Mouse (Mus musculus): ENCODE measurements at regions not wholly inside any gene's neighbourhood (a gene's known extent, or its start where the extent isn't known, plus 50 kb on each side); places are given as distances from the start of the nearest gene placed in this dataset.

- DNase-seq (ENCODE audit: low read depth, low spot score) = no peak
Observed at GRCm38 (mm10) chr4:74981491-74981890, 296.6 kb downstream of the Dmac1 start.

GRCm38 (mm10) chr4:74972143-74972542 is 306.0 kb downstream of the Dmac1 start:
- DNase-seq (ENCODE audit: low read depth, low spot score) = peak; percentile 3
